Mouse (Mus musculus) forebrain, embryonic 11.5 days (tissue): Measurements from ENCODE around the gene Adcy1. TPM values are rescaled to one million over a fixed set of nuclear protein-coding genes. Genes with fewer than 3 reads are reported as not detected.

ENCODE experiments used
- ATAC-seq: fragments of 200-750 bp; cut with Nextera tagmentation; replicated peaks from 2 replicates; pipeline ENCODE4 v1.8.0; 2017; ENCODE audit warnings: moderate TSS enrichment; ENCODE audit not compliant: low FRiP score
- DNase-seq: peaks from one replicate; pipeline ENCODE4 v3.0.0-alpha.2; 2017; ENCODE audit warnings: low spot score
- H3K27ac ChIP-seq: fragments of 300-500 bp; sonication (generic); 2 replicates; pipeline ENCODE4 v1.5.1; 2014; ENCODE audit warnings: low read depth, low read length
- H3K27me3 ChIP-seq: fragments of 300-500 bp; sonication (generic); 2 replicates; pipeline ENCODE4 v1.6.1; 2014; ENCODE audit warnings: mild to moderate bottlenecking, low read length, mixed read lengths; ENCODE audit not compliant: control insufficient read depth, insufficient read depth
- H3K36me3 ChIP-seq: fragments of 300-500 bp; sonication (generic); 2 replicates; pipeline ENCODE4 v1.6.1; 2014; ENCODE audit warnings: mild to moderate bottlenecking, low read length, moderate library complexity, mixed read lengths; ENCODE audit not compliant: control insufficient read depth, insufficient read depth
- H3K4me1 ChIP-seq: fragments of 300-500 bp; sonication (generic); replicated peaks from 2 replicates; pipeline ENCODE4 v1.6.1; 2014; ENCODE audit warnings: low read length, mixed read lengths; ENCODE audit not compliant: control insufficient read depth, insufficient read depth
- H3K4me2 ChIP-seq: fragments of 300-500 bp; sonication (generic); 2 replicates; pipeline ENCODE4 v1.6.1; 2014; ENCODE audit warnings: low read depth, mild to moderate bottlenecking, low read length, moderate library complexity, mixed read lengths; ENCODE audit not compliant: severe bottlenecking
- H3K4me3 ChIP-seq: fragments of 300-500 bp; sonication (generic); 2 replicates; pipeline ENCODE4 v1.5.1; 2014; ENCODE audit warnings: low read depth, low read length
- H3K9ac ChIP-seq: fragments of 300-500 bp; sonication (generic); 2 replicates; pipeline ENCODE4 v1.6.1; 2014; ENCODE audit warnings: low read length
- H3K9me3 ChIP-seq: fragments of 300-500 bp; sonication (generic); 2 replicates; pipeline ENCODE4 v1.6.1; 2016; ENCODE audit warnings: low read length, mixed read lengths; ENCODE audit not compliant: control insufficient read depth
- WGBS: fragments of 180-500 bp; shearing (Covaris S2); extraction: QIAGEN DNeasy Blood & Tissue Kit; methylation state at CpG from one replicate; pipeline ENCODE4 v1.1.7; 2014; 5-methylcytosine and 5-hydroxymethylcytosine counted together
- polyA plus RNA-seq: library from polyadenylated mRNA; unstranded; fragments of >200 nt; fragmentation: Nextera tagmentation; extraction: Ambion mirVana; gene quantifications from 2 replicates; pipeline ENCODE4 v1.2.1, GENCODE M21; 2014

Gene Adcy1
- polyA plus RNA-seq, 1 experiment from 2014 or later = 1.3 TPM

GRCm38 (mm10) chr11:7161502-7162174 lies 98.3 kb downstream of the Adcy1 start:
- Histone ChIP-seq H3K4me3 (no peak overlapping the region), H3K36me3 (no peaks in the 10 kb centered on the region), H3K9me3 (no peaks in the 10 kb centered on the region), H3K27me3 (no peaks in the 10 kb centered on the region), H3K9ac (no peak overlapping the region), H3K4me1 (no peaks in the 10 kb centered on the region), H3K27ac (no peak overlapping the region), H3K4me2 (no peak overlapping the region)
- peak; percentile 53 for ATAC-seq
- no peak for DNase-seq
- 82% methylated on average over 8 of the region's 8 CpGs for WGBS

DNA sequence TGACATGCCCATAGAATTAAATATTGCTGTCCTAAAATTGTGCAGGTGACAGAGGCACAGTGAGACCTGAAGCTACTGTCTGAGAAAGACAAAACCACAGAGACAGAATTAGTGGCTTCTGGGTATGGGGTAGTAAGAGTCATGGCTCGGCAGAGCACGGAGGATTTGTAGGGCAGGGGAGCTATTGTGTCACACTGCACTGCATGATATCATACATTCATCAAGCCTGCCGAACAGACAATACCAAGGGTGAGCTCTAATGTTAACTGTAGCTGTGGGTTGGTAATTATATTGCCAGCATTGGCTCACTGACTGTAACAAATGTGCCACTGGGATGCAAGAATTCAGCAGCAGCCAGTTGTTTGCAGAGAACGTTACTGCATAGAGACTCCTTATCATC lies 101.1 kb downstream of the Adcy1 start:
- no peaks in the 10 kb centered on the region for H3K9me3 ChIP-seq
- ATAC-seq = no peak
- no peak for DNase-seq
- H3K36me3 ChIP-seq = no peaks in the 10 kb centered on the region
- no peak overlapping the region for H3K9ac ChIP-seq
- H3K4me3 ChIP-seq = no peak overlapping the region
- no peaks in the 10 kb centered on the region for H3K4me1 ChIP-seq
- WGBS = 60% methylated on average over 4 of the region's 4 CpGs
- H3K27me3 ChIP-seq = no peaks in the 10 kb centered on the region
- H3K4me2 ChIP-seq = no peak overlapping the region
- no peak overlapping the region for H3K27ac ChIP-seq

GRCm38 (mm10) chr11:7169645-7170044 lies 106.4 kb downstream of the Adcy1 start:
- Histone ChIP-seq H3K4me3 (no peak overlapping the region), H3K9ac (no peak overlapping the region), H3K4me2 (no peak overlapping the region), H3K36me3 (no peaks in the 10 kb centered on the region), H3K27ac (no peak overlapping the region), H3K27me3 (no peaks in the 10 kb centered on the region), H3K4me1 (no peaks in the 10 kb centered on the region), H3K9me3 (no peaks in the 10 kb centered on the region)
- ATAC-seq = no peak
- 85% methylated on average over 1 of the region's 1 CpGs for WGBS
- DNase-seq = no peak

DNA sequence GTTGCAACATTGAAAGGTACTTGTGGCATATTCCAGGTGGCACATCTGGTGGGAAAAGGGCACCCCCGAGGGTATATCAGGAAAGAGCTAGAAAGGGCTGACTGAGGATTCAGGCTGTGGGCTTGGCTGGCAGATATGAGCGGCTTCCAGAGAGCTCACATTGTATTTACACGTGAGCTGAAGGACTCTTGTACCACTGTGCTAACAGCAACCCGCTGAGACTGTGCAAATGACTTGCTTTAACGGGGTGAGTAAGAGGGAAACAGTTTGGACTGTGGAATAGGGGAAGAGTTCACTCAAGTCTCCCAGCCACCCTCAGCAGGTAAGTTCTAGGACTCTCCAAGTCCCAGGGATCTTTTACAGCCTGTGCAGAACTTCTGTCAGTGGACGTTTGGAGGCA lies 110.4 kb downstream of the Adcy1 start:
- Histone ChIP-seq H3K27ac (no peak overlapping the region), H3K9me3 (no peaks in the 10 kb centered on the region), H3K4me1 (no peaks in the 10 kb centered on the region), H3K27me3 (no peaks in the 10 kb centered on the region), H3K36me3 (no peaks in the 10 kb centered on the region), H3K4me3 (no peak overlapping the region), H3K9ac (no peak overlapping the region), H3K4me2 (no peak overlapping the region)
- WGBS = 85% methylated on average over 6 of the region's 6 CpGs
- no peak for DNase-seq
- no peak for ATAC-seq

- 0 out of 2 replicates have a peak, but pooled peaks cover 3% of the 10 kb centered on the region for H3K4me1 ChIP-seq
- no peak overlapping the region for H3K9ac ChIP-seq
- H3K4me2 ChIP-seq = no peak overlapping the region
- ATAC-seq (no peak), DNase-seq (no peak)
- H3K4me3 ChIP-seq = no peak overlapping the region
- no peak overlapping the region for H3K27ac ChIP-seq
- H3K9me3 ChIP-seq = no peaks in the 10 kb centered on the region
- H3K36me3 ChIP-seq = no peaks in the 10 kb centered on the region
- 86% methylated on average over 4 of the region's 4 CpGs for WGBS
- H3K27me3 ChIP-seq = no peaks in the 10 kb centered on the region
Observed at GRCm38 (mm10) chr11:7178724-7179123, 115.4 kb downstream of the Adcy1 start.

GRCm38 (mm10) chr11:7179276-7179675 lies 116.0 kb downstream of the Adcy1 start:
- Histone ChIP-seq H3K9me3 (no peaks in the 10 kb centered on the region), H3K36me3 (no peaks in the 10 kb centered on the region), H3K4me1 (0 out of 2 replicates have a peak, but pooled peaks cover 3% of the 10 kb centered on the region), H3K9ac (no peak overlapping the region), H3K27me3 (no peaks in the 10 kb centered on the region), H3K4me2 (no peak overlapping the region), H3K4me3 (no peak overlapping the region), H3K27ac (no peak overlapping the region)
- no peak for ATAC-seq
- no peak for DNase-seq
- WGBS = 81% methylated on average over 2 of the region's 2 CpGs

GRCm38 (mm10) chr11:7182409-7183042 lies 119.2 kb downstream of the Adcy1 start:
- H3K4me2 ChIP-seq = no peak overlapping the region
- no peak overlapping the region for H3K9ac ChIP-seq
- H3K36me3 ChIP-seq = no peaks in the 10 kb centered on the region
- 0 out of 2 replicates have a peak, but pooled peaks cover 3% of the 10 kb centered on the region for H3K4me1 ChIP-seq
- peak; percentile 93 for ATAC-seq
- WGBS = 15% methylated on average over 8 of the region's 8 CpGs
- H3K9me3 ChIP-seq = no peaks in the 10 kb centered on the region
- peak; percentile 70 for DNase-seq
- no peaks in the 10 kb centered on the region for H3K27me3 ChIP-seq
- no peak overlapping the region for H3K4me3 ChIP-seq
- H3K27ac ChIP-seq = no peak overlapping the region

DNA sequence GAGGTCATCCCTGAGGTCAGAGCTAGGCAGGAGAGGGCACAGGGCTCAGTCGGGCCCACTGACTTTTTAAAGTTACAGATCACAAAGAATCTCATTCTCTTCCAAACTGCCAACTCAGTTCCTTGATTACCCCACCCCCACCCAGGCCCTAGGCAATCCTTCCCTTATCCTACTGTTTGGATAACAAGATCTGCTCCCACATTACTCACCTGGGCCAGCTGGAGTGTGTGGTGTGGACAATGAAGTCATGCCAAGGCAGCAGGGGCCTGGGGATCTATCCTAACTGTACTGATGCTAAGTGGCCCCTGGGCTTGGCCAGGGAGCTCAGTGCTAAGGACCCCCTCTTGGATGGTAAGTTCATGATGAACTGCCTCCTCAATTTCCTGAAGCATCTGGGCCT lies 121.1 kb downstream of the Adcy1 start:
- Histone ChIP-seq H3K4me1 (0 out of 2 replicates have a peak, but pooled peaks cover 3% of the 10 kb centered on the region), H3K4me2 (no peak overlapping the region), H3K9ac (no peak overlapping the region), H3K9me3 (no peaks in the 10 kb centered on the region), H3K27ac (no peak overlapping the region), H3K36me3 (no peaks in the 10 kb centered on the region), H3K27me3 (no peaks in the 10 kb centered on the region), H3K4me3 (no peak overlapping the region)
- no peak for ATAC-seq
- DNase-seq = no peak
- WGBS = 23% methylated on average over 1 of the region's 1 CpGs

GRCm38 (mm10) chr11:7187472-7187871 lies 124.2 kb downstream of the Adcy1 start:
- ATAC-seq (no peak), DNase-seq (no peak)
- whole genome bisulfite sequencing = 56% methylated on average over 8 of the region's 8 CpGs
- no peak overlapping the region for H3K9ac ChIP-seq
- H3K27me3 ChIP-seq = no peaks in the 10 kb centered on the region
- H3K36me3 ChIP-seq = no peaks in the 10 kb centered on the region
- no peak overlapping the region for H3K4me3 ChIP-seq
- H3K27ac ChIP-seq = no peak overlapping the region
- H3K4me2 ChIP-seq = no peak overlapping the region
- 0 out of 2 replicates have a peak, but pooled peaks cover 3% of the 10 kb centered on the region for H3K4me1 ChIP-seq
- no peaks in the 10 kb centered on the region for H3K9me3 ChIP-seq
